Mouse (Mus musculus): ENCODE data around the gene Zxdb. TPM values are rescaled to one million over a fixed set of nuclear protein-coding genes. Genes with fewer than 3 reads are reported as not detected.

Zxdb gene
- polyA plus RNA-seq, 1 experiment from 2014 or later = 1.6 TPM

Other genes starting within 250 kb of the Zxdb start
- gene Maged1, start 182.4 kb upstream of the Zxdb start, polyA plus RNA-seq (2015; fragmentation: Nextera tagmentation; extraction: Ambion mirVana) = 1,088 and 1,133 TPM in 2 replicates
- 24.4 and 25.3 TPM in 2 replicates for gene Gspt2, start 88.5 kb upstream of the Zxdb start, polyA plus RNA-seq (2015; fragmentation: Nextera tagmentation; extraction: Ambion mirVana)

All from midbrain, embryonic 15.5 days (tissue).